ENCODE assay signal across 10 mouse cellular contexts in the genomic region with DNA sequence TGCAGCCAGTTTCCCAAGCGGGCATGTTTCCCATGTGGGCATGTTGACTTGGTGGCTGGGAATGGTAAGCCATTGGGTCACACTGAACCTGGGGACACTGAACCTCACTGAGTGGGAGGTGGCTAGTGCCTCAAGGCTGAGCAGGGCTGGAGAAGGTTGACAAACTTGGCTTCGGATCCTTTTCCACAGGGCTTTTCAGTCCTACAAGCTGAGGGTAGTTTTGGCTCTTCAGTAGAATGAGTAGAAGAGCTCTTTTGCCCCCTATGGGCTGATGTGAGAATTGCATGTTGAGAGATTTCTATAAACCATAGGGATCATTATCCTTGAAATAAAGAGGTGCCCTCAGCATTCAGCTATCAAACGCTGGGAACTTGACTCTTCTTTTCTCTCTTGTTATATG. TPM values are rescaled to one million over a fixed set of nuclear protein-coding genes. Genes with fewer than 3 reads are reported as not detected.
DNase-seq lines count a peak whose midpoint lies in the region; ATAC-seq and TF ChIP-seq lines count a peak whose summit lies in the region.
"Had no signal": no experiment of that assay in that cellular context is flagged by ENCODE, and none has a peak within 500 bp of the region (broad histone marks: within the 10 kb centered on the region; RNA-seq: fewer than 3 reads in every experiment).

No protein-coding gene starts in this region.

- H3K9me3 ChIP-seq in E14TG2a.4 (ENCODE audit: low read length) = no peaks in the 10 kb centered on the region
- no peaks in the 10 kb centered on the region for H3K9me3 ChIP-seq in kidney, embryonic 16.5 days (ENCODE audit: low read length)
- no peaks in the 10 kb centered on the region for H3K9me3 ChIP-seq in liver, embryonic 13.5 days (replicated peaks)
- no peaks in the 10 kb centered on the region for H3K9me3 ChIP-seq in neural tube, embryonic 13.5 days
- H3K9me3 ChIP-seq: heart, embryonic 13.5 days; stomach, embryonic 15.5 days had no signal

- TF ChIP-seq CTCF in E14TG2a.4 (conservative IDR thresholded peaks at IDR 0.05; ENCODE audit: low read length) = peak; percentile 84

- 34% methylated on average over 3 of the region's 3 CpGs for WGBS in kidney, embryonic 16.5 days
- 28% methylated on average over 3 of the region's 3 CpGs for WGBS in liver, embryonic 13.5 days (ENCODE audit: insufficient replicate concordance)
- WGBS in neural tube, embryonic 13.5 days = 39% methylated on average over 3 of the region's 3 CpGs

- H3K9ac ChIP-seq in kidney, embryonic 16.5 days (replicated peaks; ENCODE audit: low read length) = no peak overlapping the region
- H3K9ac ChIP-seq in liver, embryonic 13.5 days = no peak overlapping the region
- H3K9ac ChIP-seq in neural tube, embryonic 13.5 days = no peak overlapping the region
- H3K9ac ChIP-seq: heart, embryonic 13.5 days; stomach, embryonic 15.5 days had no signal

- no peak overlapping the region for H3K4me2 ChIP-seq in kidney, embryonic 16.5 days (replicated peaks; ENCODE audit: low read depth, low read length)
- H3K4me2 ChIP-seq in liver, embryonic 13.5 days = no peak overlapping the region
- no peak overlapping the region for H3K4me2 ChIP-seq in neural tube, embryonic 13.5 days
- H3K4me2 ChIP-seq: heart, embryonic 13.5 days; stomach, embryonic 15.5 days had no signal

- H3K36me3 ChIP-seq in E14TG2a.4 (ENCODE audit: insufficient read depth, low read length) = no peaks in the 10 kb centered on the region
- H3K36me3 ChIP-seq in kidney, embryonic 16.5 days (ENCODE audit: insufficient read depth, low read length) = no peaks in the 10 kb centered on the region
- H3K36me3 ChIP-seq in liver, embryonic 13.5 days = no peaks in the 10 kb centered on the region
- no peaks in the 10 kb centered on the region for H3K36me3 ChIP-seq in neural tube, embryonic 13.5 days
- H3K36me3 ChIP-seq: heart, embryonic 13.5 days; stomach, embryonic 15.5 days had no signal

- intact Hi-C loops in gastrocnemius, postnatal 14 days (cut with DNase I; ENCODE audit: low total_unique reads) = loop anchor here (5.0 kb wide), 1 partner anchor 386 kb away; no protein-coding TSS in a partner anchor

- ATAC-seq in kidney, embryonic 16.5 days (ENCODE audit: low FRiP score, low TSS enrichment) = peak; percentile 81; the same call in 1 of the 2 replicates
- ATAC-seq in liver, embryonic 13.5 days (ENCODE audit: low read depth) = no peak
- ATAC-seq in neural tube, embryonic 13.5 days (ENCODE audit: low read depth) = peak; percentile 40; the same call in 1 of the 2 replicates
- ATAC-seq in monocyte, adult 5-6 weeks (replicated peaks; ENCODE audit: insufficient number of reproducible peaks, low FRiP score, low TSS enrichment, poor library complexity, severe bottlenecking) = no peak

- no peak overlapping the region for H3K4me3 ChIP-seq in E14TG2a.4 (replicated peaks; ENCODE audit: low read length)
- no peak overlapping the region for H3K4me3 ChIP-seq in kidney, embryonic 16.5 days (ENCODE audit: low read length)
- H3K4me3 ChIP-seq in liver, embryonic 13.5 days (replicated peaks) = no peak overlapping the region
- no peak overlapping the region for H3K4me3 ChIP-seq in neural tube, embryonic 13.5 days
- H3K4me3 ChIP-seq: heart, embryonic 13.5 days; stomach, embryonic 15.5 days had no signal

- peaks cover 4% of the 10 kb centered on the region for H3K27me3 ChIP-seq in E14TG2a.4 (ENCODE audit: insufficient read depth, low read length)
- H3K27me3 ChIP-seq in kidney, embryonic 16.5 days (ENCODE audit: insufficient read depth, low read length) = no peaks in the 10 kb centered on the region
- no peaks in the 10 kb centered on the region for H3K27me3 ChIP-seq in liver, embryonic 13.5 days
- H3K27me3 ChIP-seq in neural tube, embryonic 13.5 days = no peaks in the 10 kb centered on the region
- H3K27me3 ChIP-seq: stomach, embryonic 15.5 days had no signal

- H3K27ac ChIP-seq in kidney, embryonic 16.5 days (ENCODE audit: low read length) = no peak overlapping the region
- H3K27ac ChIP-seq in liver, embryonic 13.5 days = no peak overlapping the region
- H3K27ac ChIP-seq in neural tube, embryonic 13.5 days (replicated peaks) = no peak overlapping the region
- H3K27ac ChIP-seq: heart, embryonic 13.5 days; stomach, embryonic 15.5 days had no signal

- DNase-seq in R1 (ENCODE audit: low read depth, low spot score) = peak; percentile 67
- DNase-seq in cerebellum, postnatal 25 days = peak; percentile 42 to 73
- peak; percentile 6 for DNase-seq in gastrocnemius, postnatal 14 days
- DNase-seq in liver, embryonic 13.5 days = peak; percentile 17

- H3K4me1 ChIP-seq in E14TG2a.4 (replicated peaks; ENCODE audit: low read depth, low read length) = 0 out of 2 replicates have a peak, but pooled peaks cover 2% of the 10 kb centered on the region
- H3K4me1 ChIP-seq in kidney, embryonic 16.5 days (ENCODE audit: insufficient read depth, low read length) = no peaks in the 10 kb centered on the region
- H3K4me1 ChIP-seq in liver, embryonic 13.5 days (replicated peaks) = no peaks in the 10 kb centered on the region
- 0 out of 2 replicates have a peak, but pooled peaks cover 4% of the 10 kb centered on the region for H3K4me1 ChIP-seq in neural tube, embryonic 13.5 days (replicated peaks)
- H3K4me1 ChIP-seq: heart, embryonic 13.5 days; stomach, embryonic 15.5 days had no signal

RNA-seq across cellular contexts. Expression of gene Lrrn4, which starts 22.8 kb away (rescaled TPM):
- not detected for total RNA-seq in gastrocnemius, postnatal 14 days (2021)
- 1.0 and 1.7 TPM in 2 replicates for polyA plus RNA-seq in kidney, embryonic 16.5 days (2015; fragmentation: Nextera tagmentation; extraction: Ambion mirVana)
- 1.1 and 1.2 TPM in 2 replicates for polyA plus RNA-seq in liver, embryonic 13.5 days (2015; fragmentation: Nextera tagmentation; extraction: Ambion mirVana)
- polyA plus RNA-seq in neural tube, embryonic 13.5 days (2015; fragmentation: Nextera tagmentation; extraction: Ambion mirVana) = 0.11 and 0.21 TPM in 2 replicates
- not detected in 3 replicates for total RNA-seq in monocyte, adult 5-6 weeks (2017)

RNA-seq across cellular contexts. Expression of gene Fermt1, which starts 42.2 kb away (rescaled TPM):
- total RNA-seq in gastrocnemius, postnatal 14 days (2021) = not detected
- polyA plus RNA-seq in kidney, embryonic 16.5 days (2015; fragmentation: Nextera tagmentation; extraction: Ambion mirVana) = 13.7 and 15.8 TPM in 2 replicates
- 0.03 and 0.13 TPM in 2 replicates for polyA plus RNA-seq in liver, embryonic 13.5 days (2015; fragmentation: Nextera tagmentation; extraction: Ambion mirVana)
- polyA plus RNA-seq in neural tube, embryonic 13.5 days (2015; fragmentation: Nextera tagmentation; extraction: Ambion mirVana) = 0.65 TPM in 1 of 2 replicates, not detected in the other
- total RNA-seq in monocyte, adult 5-6 weeks (2017) = not detected in 3 replicates

RNA-seq across cellular contexts. Expression of gene Crls1, which starts 57.0 kb away (rescaled TPM):
- 10 to 100 TPM; 14.2 to 15.8 TPM for total RNA-seq in gastrocnemius, postnatal 14 days (2021)
- 5.0 and 5.7 TPM in 2 replicates for polyA plus RNA-seq in kidney, embryonic 16.5 days (2015; fragmentation: Nextera tagmentation; extraction: Ambion mirVana)
- polyA plus RNA-seq in liver, embryonic 13.5 days (2015; fragmentation: Nextera tagmentation; extraction: Ambion mirVana) = 8.7 and 10.2 TPM in 2 replicates
- polyA plus RNA-seq in neural tube, embryonic 13.5 days (2015; fragmentation: Nextera tagmentation; extraction: Ambion mirVana) = 20.8 and 21.8 TPM in 2 replicates
- total RNA-seq in monocyte, adult 5-6 weeks (2017) = 11.0 to 15.4 TPM (median 11.7 TPM) in 3 replicates

Comparison
In these comparisons a context has a peak if more than half of its experiments do, and no peak if none do; other contexts are left out.
1. DNase-seq: peak in every context shown above with its lines; median percentile 67 in R1; 58 in cerebellum, postnatal 25 days; 17 in liver, embryonic 13.5 days; 6 in gastrocnemius, postnatal 14 days.
2. ATAC-seq: peak in kidney, embryonic 16.5 days (single experiment) and neural tube, embryonic 13.5 days (single experiment); none in liver, embryonic 13.5 days (single experiment) and monocyte, adult 5-6 weeks (single experiment).